Mouse (Mus musculus) telencephalon, adult 2 months (tissue): ENCODE results near the gene Xpo6.

Source experiments
- DNase-seq: peaks from one replicate; pipeline ENCODE4 v3.0.0-alpha.2; 2011; ENCODE audit warnings: low read depth, low spot score

Xpo6 gene

DNA sequence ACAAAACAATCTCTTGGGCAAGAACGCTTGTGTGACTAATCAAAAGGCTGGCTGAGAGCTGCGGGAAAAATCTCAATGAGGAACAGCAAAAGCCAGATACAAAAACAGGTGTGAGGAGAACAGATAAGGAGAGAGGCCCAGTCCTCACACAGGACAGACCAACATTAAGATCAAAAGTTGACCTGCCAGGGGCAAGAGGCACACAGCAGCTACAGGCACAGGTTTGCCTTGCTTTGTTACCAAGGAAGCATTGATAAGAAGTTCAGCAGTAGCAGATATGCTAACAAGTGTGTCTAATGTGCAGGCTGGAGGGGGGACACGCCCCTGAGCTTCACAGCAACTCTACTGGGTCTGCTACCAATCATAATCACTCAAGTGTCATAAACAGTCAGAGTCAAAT, 73.8 kb downstream of the Xpo6 start:
- DNase-seq, result no peak

DNA sequence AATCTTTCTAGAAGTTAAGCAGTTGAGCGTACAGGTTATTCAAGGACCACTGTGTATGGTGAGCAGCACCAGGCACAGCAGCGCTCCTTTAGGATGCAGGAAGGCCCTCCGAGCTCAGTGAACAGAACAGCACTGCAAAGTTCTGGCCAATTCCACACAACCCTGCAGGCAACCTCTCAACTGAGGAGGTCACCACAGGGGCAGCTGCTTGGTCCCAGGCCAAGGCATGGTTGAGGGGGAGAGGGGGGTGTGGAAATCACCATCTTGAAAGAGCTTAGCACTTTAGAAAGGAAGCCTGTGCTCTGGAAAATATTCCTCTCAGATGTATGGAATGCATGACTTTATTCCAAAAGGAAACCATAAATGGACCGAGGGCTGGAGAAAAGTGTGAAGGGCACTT, 78.8 kb downstream of the Xpo6 start:
- no peak for DNase-seq

DNA sequence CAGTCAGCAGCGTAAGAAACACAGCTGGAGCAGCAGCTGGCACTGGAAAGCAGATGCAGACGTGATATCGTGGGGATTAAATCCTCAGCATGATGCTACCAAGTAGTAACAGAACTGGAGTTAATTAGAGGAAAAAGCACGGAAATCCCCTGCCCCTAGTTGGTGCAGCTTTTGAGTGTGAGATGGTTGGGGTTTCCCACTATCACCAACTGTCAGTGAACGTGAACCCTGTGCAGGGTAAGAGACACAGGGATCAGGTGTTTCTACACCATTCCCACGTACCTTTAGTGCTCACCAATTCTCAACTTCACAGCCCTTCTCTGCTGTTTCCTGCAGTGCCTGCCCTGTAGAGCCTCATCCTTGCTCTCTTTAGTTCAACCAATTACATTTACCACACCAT, 80.5 kb downstream of the Xpo6 start:
- no peak for DNase-seq

DNA sequence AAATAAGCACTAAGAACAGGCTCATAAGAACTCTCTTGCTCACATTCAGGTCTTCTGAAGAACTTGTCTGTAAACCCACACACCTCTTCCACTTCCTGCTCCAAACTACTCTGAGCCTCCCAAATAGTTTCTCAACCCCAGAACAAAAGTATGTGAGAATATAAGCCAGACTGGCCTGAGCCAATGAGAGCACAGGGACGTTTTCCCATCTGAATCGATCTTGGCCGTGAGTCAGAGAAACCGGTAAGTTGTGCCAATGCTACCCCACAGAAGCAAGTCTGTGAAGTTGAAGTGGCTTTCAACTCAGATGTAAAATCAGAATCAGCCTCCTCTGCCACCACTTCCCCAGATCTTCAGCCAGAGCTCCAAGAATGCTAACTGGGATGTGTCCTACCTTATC, 87.0 kb downstream of the Xpo6 start:
- peak; percentile 26 for DNase-seq

DNA sequence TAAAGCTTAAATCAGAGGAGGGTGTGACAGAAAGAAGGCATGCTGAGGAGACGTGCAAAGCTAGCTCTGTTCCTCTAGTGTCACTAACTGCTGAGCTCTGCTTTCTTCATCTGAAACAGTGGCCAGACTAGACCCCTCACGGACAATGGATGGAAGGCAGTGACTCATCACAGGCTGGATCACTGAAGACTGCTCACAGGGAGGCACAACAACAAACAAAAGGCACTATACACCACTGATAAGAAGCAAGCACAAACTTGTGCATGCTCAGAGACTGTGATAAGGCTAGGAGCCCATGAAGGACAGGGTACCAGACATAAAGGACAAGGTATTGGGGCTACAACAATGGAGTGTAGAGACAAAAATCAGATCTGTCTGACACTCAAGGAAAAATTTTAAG, 89.1 kb downstream of the Xpo6 start:
- DNase-seq, result no peak

DNA sequence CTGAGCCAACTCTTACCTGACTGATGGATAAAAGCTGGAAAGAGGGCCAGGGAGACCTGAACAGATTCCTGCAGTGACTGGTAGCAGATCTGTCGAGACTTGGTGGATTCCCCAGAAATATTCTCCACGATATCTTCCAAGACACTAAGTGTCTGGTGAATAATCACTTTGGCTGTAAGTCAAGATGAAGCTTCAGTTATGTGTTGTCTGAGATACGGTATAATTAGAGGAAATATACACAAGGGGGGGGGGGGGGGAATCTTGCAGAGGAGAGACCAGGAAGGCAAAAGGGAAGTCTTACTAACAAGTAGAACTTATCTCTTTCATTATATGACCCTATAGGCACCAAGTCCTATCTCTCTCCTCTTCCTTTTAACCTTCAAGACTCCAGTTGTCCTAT, 90.4 kb downstream of the Xpo6 start:
- no peak for DNase-seq

DNA sequence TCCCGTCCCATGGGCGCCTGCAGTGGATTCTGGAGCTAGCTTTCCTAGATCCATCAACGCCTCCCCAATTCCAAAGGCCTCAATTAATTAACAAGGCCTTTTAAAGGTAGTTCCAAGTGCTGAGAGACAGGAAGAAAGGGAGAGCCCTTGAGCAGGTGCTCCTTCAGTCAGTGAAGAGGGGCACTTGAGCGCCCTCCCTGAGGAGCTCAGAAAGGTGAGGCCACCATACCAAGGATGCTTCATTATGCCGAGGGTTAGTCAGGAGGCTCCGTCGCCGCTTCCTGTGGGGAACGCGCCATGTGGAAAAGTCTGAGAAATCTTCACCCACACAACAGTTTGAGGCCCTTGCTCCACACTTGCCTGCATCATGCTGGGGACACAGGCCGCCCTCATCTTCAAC, 99.9 kb downstream of the Xpo6 start:
- no peak for DNase-seq

DNA sequence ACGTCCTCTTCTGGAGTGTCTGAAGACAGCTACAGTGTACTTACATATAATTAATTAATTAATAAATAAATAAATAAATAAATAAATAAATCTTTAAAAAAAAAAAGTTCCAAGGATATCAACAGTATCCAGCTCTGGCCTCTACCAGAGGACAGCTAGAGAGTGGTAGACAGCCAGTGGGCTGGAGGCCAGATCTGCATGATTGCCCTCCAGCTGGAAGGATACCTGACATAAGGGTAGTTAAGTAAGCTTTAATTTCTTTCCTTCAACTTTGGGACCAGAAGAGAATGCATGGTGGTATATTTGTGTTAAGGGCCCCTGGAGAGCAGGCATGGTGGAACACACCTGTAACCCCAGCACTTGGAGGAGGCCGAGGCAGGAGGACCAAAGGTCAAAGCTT, 100.5 kb downstream of the Xpo6 start:
- DNase-seq, result no peak

DNA sequence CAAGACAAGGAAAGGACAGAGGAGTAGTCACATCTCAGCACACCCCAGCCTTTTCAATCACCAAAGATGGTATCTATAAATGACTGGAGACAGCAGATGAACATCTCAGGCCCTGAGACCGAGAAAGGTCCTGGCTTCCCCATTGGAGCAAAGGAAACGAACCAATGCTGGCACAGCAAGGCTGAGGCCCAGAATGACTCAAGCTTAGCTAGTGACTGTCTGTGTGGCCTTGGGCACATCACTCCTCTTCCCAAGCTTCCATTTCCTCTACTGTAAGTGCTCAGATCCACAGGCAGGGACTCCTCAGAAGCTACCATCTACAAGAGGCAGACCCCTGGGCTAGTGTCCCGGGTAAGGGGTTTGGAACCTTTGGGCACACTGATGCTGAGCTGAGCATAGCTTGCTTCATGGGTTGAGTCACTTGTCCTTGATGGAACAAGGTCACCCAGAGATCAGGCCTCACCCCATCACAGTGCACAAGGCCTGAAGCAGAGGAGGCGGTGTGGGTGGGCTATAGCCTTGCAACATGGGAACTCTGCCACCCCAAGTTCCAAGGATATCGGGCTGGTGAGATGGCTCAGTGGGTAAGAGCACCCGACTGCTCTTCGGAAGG, 101.0 kb downstream of the Xpo6 start:
- no peak for DNase-seq

DNA sequence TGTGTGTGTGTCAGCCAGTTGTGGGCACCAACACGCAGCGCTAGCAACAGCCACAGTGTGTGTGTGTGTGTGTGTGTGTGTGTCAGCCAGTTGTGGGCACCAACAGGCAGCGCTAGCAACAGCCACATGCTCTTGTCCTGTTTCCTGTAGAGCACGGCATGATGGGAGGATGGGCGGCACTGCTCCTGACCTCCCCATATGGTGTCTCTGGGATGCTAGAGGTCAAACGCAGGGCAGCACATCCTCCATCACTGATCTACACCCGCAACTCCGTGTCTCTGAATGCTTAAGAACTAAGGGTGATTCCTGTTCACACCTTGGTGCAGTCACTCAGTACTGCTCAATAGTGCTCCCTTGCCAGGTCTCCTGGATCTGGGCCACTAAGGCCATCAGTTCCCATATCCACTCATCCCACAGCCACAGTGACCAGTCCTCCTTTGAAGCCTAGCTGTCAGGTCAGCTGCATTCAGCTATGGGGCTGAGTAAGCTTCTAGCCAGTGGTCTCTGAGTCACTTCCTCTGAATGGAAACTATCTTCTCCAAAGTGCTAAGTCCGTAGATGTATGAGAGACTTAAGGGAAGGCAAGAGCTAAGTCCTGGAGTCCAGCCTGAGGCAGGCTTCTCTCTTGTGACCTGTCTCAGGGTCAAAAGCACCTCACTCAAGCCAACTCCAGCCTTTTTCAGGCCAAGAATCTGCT, 102.9 kb downstream of the Xpo6 start:
- DNase-seq, result no peak

DNA sequence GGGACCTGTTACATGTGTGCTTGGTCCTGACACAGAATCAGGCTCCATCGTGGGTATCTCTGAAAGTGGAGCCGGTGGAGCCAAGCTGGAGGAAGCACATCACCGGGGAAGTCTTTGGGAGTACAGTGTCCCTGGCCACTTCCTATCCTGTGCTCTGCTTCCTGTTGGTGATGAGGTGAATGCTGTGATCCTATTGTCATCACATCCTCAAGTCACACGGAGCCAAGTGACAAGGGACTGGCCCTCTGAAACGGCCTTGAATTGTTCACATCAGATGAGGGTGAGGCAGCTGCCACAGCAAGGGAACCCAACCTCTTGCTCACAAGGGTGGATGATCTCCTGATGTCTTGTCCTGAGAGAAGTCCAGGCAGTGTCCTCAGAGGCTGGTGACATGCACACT, 103.7 kb downstream of the Xpo6 start:
- DNase-seq, result no peak

DNA sequence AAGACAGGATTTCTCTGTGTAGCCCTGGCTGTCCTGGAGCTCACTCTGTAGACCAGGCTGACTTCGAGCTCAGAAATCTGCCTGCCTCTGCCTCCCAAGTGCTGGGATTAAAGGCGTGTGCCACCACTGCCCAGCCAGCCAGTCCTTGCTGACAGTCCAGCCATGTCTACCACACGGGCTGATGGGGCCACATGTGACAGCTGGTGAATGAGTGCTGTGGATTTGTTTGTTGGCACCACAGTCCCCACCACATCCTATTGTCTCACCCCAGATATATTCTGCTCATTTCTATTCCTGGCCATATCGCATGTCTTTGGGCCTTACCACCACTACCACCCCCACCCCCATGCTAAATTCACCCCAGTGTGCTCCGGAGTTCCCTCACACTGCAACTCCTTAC, 105.6 kb downstream of the Xpo6 start:
- DNase-seq, result no peak

DNA sequence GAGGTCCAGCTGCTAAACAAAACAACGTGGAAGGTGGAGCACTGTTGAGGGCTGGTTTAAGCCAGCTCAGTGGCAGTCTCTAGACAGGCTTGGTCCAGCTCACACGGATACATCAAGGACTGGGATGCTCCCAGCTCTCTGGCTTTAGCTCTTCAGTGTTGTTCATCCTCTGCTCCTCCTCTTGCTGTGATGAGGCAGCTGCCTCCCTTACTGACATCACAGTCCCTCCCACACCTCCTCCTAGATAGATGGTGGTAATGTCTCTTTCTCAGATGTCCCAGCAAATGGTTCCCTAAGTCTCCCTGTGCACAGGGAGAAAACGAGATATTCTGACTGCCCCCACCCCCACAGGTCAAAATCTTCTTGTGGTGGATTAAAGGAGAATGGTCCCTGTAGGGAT, 107.1 kb downstream of the Xpo6 start:
- DNase-seq, result no peak

DNA sequence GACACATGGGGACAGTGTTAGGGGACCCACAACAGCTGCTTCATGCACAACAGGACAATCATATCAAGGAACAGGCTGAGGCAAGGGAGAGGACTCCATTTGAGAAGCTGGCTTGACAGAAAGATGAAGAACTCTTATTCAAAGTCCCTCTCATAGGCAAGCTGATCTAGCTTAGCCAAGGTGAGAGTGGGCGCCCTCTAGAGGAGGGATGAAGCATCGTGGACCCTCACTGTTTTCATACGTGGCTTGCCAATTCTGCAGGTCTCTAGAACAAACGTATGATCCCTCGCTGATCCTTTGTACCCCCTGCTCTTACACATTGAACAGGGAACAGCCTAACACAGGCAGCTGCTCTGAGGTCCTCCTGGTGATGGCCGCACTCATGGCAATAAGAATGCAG, 110.5 kb downstream of the Xpo6 start:
- DNase-seq, result no peak

DNA sequence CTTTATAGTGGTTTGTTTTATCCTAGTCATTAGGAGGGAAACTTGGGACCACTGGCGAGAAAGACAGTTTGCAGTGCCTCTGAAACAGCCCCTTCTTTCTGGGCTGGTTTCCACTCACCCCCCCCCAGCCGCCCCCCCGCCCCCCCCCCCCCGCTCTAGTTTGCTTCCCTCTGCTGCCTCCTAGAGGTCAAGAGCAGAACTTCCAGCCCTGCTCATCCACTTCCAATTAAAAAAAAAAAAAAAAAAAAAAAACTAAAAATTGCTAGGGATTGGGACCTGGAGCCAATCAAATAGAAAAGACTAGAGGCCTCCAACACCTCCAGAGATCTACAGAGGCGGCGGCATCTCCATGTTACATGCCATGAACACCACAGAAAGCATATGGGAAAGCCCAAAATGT, 112.1 kb downstream of the Xpo6 start:
- no peak for DNase-seq

DNA sequence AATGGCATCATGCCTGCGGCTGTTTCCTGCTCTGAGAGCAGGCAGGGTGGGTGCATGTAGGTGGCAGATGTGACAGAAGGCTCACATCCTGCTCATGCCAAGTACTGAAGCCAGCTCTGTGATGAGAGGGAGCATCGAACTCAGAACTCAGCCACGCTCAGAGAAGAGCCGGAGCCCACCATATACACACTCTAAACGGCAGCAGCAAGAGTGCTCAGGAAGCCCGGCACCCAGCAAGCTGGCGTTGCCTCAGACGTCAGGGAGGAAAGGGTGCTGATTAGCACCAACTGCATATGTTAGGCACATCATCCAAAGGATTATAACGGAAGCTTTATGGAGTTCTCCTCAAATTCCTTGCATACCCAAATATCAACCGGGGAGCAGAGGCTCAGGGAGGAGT, 112.7 kb downstream of the Xpo6 start:
- no peak for DNase-seq

DNA sequence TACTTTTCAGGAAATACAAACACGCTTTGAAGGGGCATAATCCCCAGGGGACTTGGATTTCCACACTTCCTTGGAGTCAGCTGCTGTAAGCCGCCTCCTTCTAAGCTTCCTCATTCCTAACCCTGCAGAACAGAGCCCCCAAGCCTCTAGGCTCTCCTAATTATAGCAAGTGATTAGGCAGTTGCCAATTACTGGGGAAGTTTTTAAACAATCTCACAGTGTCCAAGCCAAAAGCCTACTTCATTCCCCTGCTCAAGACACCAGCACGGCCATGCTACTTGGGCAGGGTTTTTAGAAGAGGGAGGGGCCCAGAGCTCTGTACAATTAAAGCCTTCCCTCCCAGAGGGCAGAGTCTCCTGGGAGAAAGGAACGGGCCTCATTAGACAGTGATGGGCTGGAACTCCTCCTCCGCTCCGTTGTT, 114.0 kb downstream of the Xpo6 start:
- DNase-seq, result no peak

DNA sequence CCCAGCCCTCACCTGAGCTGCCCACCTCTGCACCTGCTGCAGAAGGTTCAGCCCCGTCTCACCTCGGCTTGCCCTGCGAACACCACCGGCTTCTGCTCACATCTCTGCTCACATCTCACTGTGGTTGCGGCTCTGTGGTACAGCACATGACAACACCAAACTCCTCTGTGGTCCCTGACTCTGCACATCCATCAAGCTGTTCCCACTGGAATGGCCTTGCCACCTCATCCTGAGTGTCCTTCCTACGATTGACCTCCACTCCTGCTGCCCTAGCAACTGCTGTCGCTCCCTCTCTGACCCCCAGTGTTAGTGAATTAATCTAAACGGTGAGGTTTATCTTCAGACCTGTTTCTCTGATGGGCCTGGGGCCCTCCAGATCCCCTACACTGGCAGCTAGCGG, 115.1 kb downstream of the Xpo6 start:
- DNase-seq, result no peak

DNA sequence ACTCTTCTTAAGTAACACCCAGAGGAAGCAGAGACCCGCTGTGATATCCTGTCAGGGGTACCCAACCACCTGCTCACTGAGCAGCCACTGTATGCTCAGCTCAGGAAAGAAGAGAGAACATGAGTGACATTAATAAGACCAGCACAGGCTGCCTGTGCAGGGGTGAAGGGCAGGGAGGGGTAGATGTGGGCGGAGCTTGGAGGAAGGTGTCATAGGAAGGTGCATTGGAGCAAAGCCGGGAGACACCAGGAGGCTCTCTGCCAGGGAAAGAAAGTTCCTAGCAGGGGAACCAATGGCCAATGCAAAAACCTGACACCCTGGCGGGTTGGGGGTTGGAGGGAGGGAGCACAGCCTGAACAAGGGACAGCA, 116.3 kb downstream of the Xpo6 start:
- no peak for DNase-seq

DNA sequence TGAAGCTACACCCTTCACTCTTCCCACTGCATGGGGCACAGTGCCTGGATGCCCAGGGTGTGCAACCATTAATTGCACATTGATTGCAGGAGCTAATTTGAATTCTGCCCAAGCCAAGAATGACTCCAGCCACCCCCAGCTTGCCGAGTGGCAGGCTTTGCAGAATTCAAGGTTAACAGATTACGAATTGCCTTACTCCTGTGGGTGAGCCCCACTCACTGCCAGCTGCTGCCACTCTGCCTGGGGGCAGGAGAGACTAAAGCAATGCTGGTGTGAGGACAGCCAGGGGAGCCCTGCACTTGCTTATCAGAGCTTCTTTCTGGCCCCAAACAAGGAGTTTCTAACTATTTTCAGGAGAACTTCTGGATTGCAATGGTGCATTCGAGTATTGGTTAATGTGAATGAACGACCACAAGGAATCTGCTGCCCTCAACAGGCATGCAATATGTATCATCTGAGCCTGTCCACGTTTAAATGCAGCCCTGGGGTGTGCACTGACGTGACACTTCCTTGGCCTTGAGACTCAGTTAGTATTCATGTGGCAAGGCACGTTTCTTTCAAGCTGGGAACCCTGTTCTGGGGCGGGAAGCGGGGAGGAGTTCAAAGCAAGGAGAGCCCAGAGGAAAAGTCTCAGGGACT, 116.8 kb downstream of the Xpo6 start:
- no peak for DNase-seq

DNA sequence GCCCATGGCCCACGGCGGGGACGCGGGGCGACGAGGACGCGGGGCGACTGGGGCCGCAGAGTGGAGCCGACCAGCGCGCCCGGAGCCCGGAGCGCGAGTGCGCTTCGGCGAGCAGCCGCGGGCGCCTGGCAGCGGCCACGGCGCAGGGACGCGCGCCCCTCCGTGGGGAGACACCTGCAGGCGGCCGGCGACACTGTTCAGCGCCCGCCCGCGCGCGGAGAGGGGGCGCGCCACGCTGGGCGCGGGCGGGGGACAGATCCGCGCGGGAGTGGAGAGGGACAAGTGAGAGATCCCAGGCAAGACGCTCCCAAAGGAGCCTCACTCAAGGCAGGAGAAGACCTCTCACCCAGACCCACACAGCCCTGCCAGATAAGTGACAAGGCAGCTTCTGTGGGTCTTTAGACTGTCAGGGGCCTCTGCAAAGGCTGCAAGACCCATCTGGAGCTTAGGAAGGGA, 118.0 kb downstream of the Xpo6 start, which contains the start of gene Gsg1l:
Gsg1l (minus strand) TSS at position 126 of the 456 bp plus-strand sequence.
- no peak for DNase-seq

DNA sequence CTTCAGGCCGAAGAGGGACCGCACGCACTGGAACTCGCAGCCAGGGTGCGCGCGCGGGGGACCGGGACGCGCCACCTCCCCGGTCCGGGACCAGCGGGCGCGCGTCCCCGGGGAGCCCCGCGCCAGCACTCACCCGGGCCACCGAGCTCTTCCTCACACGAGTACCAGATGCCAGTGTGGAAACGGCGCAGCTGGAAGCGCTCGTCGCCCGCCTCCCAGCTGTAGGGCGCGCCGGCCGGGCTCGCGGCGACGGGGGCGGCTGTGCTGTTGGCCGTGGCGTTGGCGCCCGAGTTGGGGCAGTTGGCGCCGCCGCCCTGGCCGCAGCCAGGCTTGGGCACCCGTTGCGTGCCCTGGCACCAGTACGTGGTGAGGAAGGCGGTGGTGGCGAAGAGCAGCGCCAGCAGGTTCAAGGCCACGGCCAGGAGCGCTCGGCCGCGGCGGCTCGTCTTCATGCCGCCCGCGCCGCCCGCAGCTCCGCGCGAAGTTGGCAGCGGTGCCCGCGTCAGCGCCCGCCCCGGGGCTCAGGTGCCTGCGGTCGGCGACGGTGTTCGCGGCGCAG, 118.5 kb downstream of the Xpo6 start:
- no peak for DNase-seq
